Mouse (Mus musculus): Measurements from ENCODE around the gene Rhebl1. TPM values are rescaled to one million over a fixed set of nuclear protein-coding genes. Genes with fewer than 3 reads are reported as not detected.
A peak's percentile ranks its signal among the peaks of the same experiment; 100 is the strongest.

The Rhebl1 gene
- polyA plus RNA-seq, 1 experiment = 18.7 TPM

DNA sequence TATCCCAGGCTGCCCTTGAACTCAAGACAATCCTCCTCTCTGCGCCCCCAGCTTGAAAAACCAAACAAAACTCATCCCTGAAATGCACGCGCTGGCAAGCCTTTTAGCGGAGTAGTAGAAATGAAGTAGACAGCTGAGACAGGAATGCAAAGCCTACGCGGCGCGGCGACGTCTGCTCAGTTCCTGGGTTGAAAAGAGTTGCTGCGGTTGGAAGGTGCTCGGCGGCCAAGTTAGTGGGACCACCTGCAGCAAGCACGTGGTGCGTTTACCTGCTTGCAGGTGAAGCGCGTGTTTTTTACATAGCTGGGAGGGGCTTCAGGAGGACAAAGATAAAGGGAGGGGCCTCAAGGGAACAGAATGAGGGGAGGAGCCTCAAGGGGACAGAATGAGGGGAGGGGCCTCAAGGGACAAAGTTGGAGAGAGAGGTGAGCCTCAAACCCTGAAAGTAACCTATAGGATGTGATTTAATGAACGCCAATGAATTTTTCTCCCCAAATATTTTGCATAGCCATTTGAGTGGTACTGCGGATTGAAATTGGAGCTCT, 3.1 kb downstream of the Rhebl1 start:
- H3K27ac ChIP-seq (ENCODE audit: insufficient read depth, low read length) = no peak overlapping the region
- WGBS = 37% methylated on average over 19 of the region's 19 CpGs
- no peak for TF ChIP-seq CTCF (IDR thresholded peaks at IDR 0.05; ENCODE audit: borderline replicate concordance, insufficient read depth, low read depth, low read length)
- no peak for TF ChIP-seq POLR2A (IDR thresholded peaks at IDR 0.05; ENCODE audit: borderline replicate concordance, insufficient read depth, low read length)
- H3K4me3 ChIP-seq (replicated peaks; ENCODE audit: insufficient read depth, low read depth, low read length) = no peak overlapping the region
- H3K4me1 ChIP-seq (ENCODE audit: control insufficient read depth, insufficient read depth, low read length) = peaks cover 14% of the 10 kb centered on the region
- peaks cover 1% of the 10 kb centered on the region; the same call in 1 of the 2 replicates for H3K27me3 ChIP-seq (ENCODE audit: control insufficient read depth, insufficient read depth, low read length)
- no peak for DNase-seq

DNA sequence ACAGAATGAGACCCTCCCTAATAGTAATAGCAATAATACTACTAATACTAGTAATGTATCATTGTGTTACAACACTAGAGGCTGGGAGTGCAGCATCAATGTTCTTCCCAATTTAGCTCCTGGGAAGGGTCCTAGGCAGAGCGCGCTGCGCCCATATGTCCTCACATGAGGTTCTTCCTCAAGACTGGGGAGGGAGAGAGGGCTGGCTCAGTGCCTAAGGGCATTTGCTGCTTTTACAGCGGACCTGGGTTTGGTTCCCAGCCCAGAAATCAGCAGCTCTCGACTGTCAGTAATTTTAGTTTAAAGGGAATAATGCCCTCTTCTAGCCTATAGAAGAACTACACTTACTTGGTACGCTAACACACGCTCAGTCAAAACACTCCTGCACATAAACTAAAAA, 6.8 kb downstream of the Rhebl1 start:
- 52% methylated on average over 7 of the region's 7 CpGs for WGBS
- H3K4me3 ChIP-seq (replicated peaks; ENCODE audit: insufficient read depth, low read depth, low read length) = no peak overlapping the region
- TF ChIP-seq POLR2A (IDR thresholded peaks at IDR 0.05; ENCODE audit: borderline replicate concordance, insufficient read depth, low read length) (no peak), CTCF (IDR thresholded peaks at IDR 0.05; ENCODE audit: borderline replicate concordance, insufficient read depth, low read depth, low read length) (no peak)
- no peak overlapping the region for H3K27ac ChIP-seq (ENCODE audit: insufficient read depth, low read length)
- H3K27me3 ChIP-seq (ENCODE audit: control insufficient read depth, insufficient read depth, low read length) = no peaks in the 10 kb centered on the region
- H3K4me1 ChIP-seq (ENCODE audit: control insufficient read depth, insufficient read depth, low read length) = peaks cover 8% of the 10 kb centered on the region
- DNase-seq = peak in 1 of 2 experiments; percentile 39

DNA sequence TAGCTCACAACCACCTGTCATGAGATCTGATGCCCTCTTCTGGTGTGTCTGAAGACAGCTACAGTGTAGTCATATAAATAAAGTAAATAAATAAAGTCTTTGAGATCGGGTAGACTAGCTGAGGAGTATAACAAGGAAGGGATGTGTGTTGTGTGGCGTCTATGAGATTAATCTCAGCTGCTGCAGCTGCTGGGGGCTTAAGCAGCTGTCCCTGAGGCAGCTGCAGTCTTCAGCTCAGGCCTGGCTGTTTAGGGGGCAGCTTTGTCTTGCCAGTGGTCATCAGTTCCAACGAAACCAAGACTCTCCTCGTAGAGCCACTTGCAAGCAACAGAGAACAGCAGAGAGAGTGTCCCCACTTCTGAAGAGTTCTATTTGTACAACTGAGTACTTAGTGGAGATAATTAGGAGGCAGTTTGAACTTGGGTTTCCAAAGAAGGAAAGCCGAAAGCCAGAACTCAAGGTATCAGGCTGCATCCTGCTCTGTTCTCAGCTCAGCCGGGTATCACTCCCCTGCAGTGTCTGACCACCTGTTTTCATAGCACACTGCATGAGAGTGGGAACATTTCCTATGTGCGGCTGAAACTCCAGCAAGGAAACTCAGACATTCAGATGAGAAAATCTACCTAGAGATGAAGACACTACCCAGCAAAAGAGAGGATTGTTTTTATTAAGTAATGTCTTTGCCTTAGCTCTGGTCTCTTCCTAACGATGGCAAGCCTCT, 7.5 kb downstream of the Rhebl1 start:
- Histone ChIP-seq H3K4me3 (replicated peaks; ENCODE audit: insufficient read depth, low read depth, low read length) (no peak overlapping the region), H3K27me3 (ENCODE audit: control insufficient read depth, insufficient read depth, low read length) (no peaks in the 10 kb centered on the region), H3K4me1 (ENCODE audit: control insufficient read depth, insufficient read depth, low read length) (peaks cover 8% of the 10 kb centered on the region), H3K27ac (ENCODE audit: insufficient read depth, low read length) (no peak overlapping the region)
- WGBS = 49% methylated on average over 8 of the region's 8 CpGs
- DNase-seq = no peak
- TF ChIP-seq POLR2A (IDR thresholded peaks at IDR 0.05; ENCODE audit: borderline replicate concordance, insufficient read depth, low read length) (no peak), CTCF (IDR thresholded peaks at IDR 0.05; ENCODE audit: borderline replicate concordance, insufficient read depth, low read depth, low read length) (no peak)

DNA sequence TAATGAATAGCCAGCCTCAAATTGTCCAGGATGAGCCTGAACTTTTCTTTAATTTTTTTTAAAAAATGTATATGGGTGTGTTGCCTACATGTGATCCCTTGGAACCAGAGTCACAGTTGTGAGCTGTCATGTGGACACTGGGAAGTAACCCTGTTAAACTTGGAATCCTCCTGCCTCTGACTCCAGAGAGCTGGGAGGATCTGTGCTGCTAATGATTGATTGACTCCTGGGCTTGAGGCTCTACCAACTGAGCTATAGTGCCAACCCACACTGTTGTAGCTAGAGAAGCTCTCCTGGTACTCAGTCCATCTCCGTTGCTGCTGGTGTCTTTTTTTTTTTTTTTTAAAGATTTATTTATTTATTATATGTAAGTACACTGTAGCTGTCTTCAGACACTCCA, 10.2 kb downstream of the Rhebl1 start:
- no peak overlapping the region for H3K27ac ChIP-seq (ENCODE audit: insufficient read depth, low read length)
- 80% methylated on average over 1 of the region's 1 CpGs for WGBS
- H3K4me3 ChIP-seq (replicated peaks; ENCODE audit: insufficient read depth, low read depth, low read length) = no peak overlapping the region
- peaks cover 8% of the 10 kb centered on the region for H3K4me1 ChIP-seq (ENCODE audit: control insufficient read depth, insufficient read depth, low read length)
- H3K27me3 ChIP-seq (ENCODE audit: control insufficient read depth, insufficient read depth, low read length) = no peaks in the 10 kb centered on the region
- DNase-seq = no peak
- no peak for TF ChIP-seq CTCF (IDR thresholded peaks at IDR 0.05; ENCODE audit: borderline replicate concordance, insufficient read depth, low read depth, low read length)

DNA sequence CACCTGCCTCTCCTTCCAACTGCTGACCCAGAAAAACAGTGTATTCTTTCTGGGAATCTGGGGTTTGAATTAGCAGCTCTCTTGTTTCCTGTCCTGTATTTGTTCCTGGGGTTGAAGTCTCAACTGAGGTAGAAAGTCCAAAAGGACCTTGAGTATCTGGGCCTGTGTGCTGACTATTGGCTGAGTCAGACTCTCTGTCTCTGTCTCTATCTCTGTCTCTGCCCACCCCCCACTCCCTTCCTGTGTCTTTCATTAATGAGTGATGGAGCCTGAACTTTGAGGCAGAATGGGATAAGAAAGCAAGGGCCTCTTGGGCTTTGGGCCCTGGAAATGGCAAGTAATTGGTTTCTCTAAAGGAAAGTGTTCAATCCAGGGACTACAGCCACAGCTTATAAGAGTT, 10.7 kb downstream of the Rhebl1 start:
- H3K27me3 ChIP-seq (ENCODE audit: control insufficient read depth, insufficient read depth, low read length) = no peaks in the 10 kb centered on the region
- no peak for TF ChIP-seq CTCF (IDR thresholded peaks at IDR 0.05; ENCODE audit: borderline replicate concordance, insufficient read depth, low read depth, low read length)
- TF ChIP-seq POLR2A (IDR thresholded peaks at IDR 0.05; ENCODE audit: borderline replicate concordance, insufficient read depth, low read length) = no peak
- no peak overlapping the region for H3K4me3 ChIP-seq (replicated peaks; ENCODE audit: insufficient read depth, low read depth, low read length)
- no peak overlapping the region for H3K27ac ChIP-seq (ENCODE audit: insufficient read depth, low read length)
- H3K4me1 ChIP-seq (ENCODE audit: control insufficient read depth, insufficient read depth, low read length) = peaks cover 8% of the 10 kb centered on the region
- DNase-seq = no peak

DNA sequence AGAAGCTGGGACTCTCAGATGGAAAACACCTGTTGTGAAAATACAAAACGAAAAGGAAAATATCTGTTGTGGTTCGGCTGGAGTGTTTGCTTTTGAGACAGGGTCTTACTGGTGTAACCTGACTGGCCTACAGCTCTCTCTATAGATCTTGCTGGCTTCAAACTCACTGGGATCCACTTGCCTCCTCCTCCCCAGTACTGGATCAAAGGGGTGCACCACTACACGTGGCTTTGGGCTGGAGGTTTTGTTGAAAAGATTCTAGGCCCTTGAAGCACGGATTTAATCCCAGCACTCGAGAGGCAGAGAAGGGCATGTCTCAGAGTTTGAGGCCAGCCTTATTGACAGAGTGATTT, 12.7 kb downstream of the Rhebl1 start:
- no peaks in the 10 kb centered on the region for H3K27me3 ChIP-seq (ENCODE audit: control insufficient read depth, insufficient read depth, low read length)
- TF ChIP-seq POLR2A (IDR thresholded peaks at IDR 0.05; ENCODE audit: borderline replicate concordance, insufficient read depth, low read length) (no peak), CTCF (IDR thresholded peaks at IDR 0.05; ENCODE audit: borderline replicate concordance, insufficient read depth, low read depth, low read length) (no peak)
- peak overlapping the region; percentile 23 for H3K4me3 ChIP-seq (replicated peaks; ENCODE audit: insufficient read depth, low read depth, low read length)
- 0 out of 2 replicates have a peak overlapping the region, but pooled peaks have one; percentile 10 for H3K27ac ChIP-seq (ENCODE audit: insufficient read depth, low read length)
- DNase-seq = no peak
- WGBS = 15% methylated on average over 5 of the region's 5 CpGs
- no peaks in the 10 kb centered on the region for H3K4me1 ChIP-seq (ENCODE audit: control insufficient read depth, insufficient read depth, low read length)

DNA sequence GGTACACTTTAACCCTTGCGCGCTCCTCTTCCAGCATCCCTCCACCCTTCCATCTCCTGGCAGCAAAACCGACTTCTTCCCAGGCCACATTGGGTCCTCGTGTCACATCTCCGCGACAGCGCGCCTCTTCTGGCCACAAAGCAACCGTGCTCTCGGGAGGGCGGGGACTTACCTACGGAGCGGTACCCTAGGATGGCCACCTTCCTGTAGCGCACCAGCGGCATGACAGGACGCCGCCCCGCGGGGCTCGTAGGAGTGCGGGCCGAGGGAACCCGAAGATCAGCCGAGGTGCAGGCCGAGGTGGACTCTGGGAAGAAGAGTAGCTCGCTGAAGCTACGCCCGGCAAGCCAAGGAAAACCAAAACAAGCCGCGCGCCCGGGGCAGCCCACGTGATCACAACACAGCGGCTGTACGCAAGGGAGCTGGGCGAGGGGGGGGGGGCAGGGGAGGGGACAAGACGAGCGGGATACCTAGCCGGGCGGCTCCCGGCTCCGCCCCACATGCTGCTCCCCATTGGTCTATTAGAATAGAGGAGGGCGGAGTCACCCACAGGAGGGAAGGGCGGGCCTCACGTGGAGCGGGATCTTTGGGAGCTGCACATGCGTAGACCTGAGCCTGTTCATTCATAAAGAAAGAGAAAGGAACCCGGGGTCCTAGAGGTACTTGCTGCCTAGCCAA, 13.2 kb downstream of the Rhebl1 start:
- peak overlapping the region; percentile 53 for H3K27ac ChIP-seq (ENCODE audit: insufficient read depth, low read length)
- H3K27me3 ChIP-seq (ENCODE audit: control insufficient read depth, insufficient read depth, low read length) = no peaks in the 10 kb centered on the region
- under 1% methylated on average over 47 of the region's 48 CpGs for WGBS

DNA sequence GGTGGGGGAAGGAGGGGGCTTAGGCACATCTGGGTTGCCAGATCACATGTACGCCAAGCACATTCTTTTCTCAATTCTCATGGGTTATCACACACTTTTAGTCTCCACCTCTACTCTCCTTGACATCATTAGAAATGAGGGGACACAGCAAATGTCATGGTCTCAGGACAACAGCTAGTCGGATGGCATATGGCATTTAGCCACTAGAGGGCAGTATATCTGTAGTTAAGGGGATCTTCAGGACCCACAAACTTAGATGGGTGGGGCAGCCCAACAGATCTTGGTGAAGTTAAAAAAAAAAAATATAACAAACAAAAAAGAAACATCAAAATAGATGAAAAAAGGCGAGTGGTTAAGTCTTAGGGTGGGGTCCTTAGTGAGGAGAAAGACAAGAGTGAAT, 17.0 kb downstream of the Rhebl1 start:
- DNase-seq = peak; percentile 58 to 73
- WGBS = 11% methylated on average over 3 of the region's 3 CpGs

More for the DNA sequence above, 13.2 kb downstream of the Rhebl1 start:
- Histone ChIP-seq H3K4me3 (replicated peaks; ENCODE audit: insufficient read depth, low read depth, low read length) (peak overlapping the region; percentile 72), H3K4me1 (ENCODE audit: control insufficient read depth, insufficient read depth, low read length) (no peaks in the 10 kb centered on the region)
- peak; percentile 8; the same call in 1 of the 2 replicates for TF ChIP-seq CTCF (IDR thresholded peaks at IDR 0.05; ENCODE audit: borderline replicate concordance, insufficient read depth, low read depth, low read length)
- TF ChIP-seq POLR2A (IDR thresholded peaks at IDR 0.05; ENCODE audit: borderline replicate concordance, insufficient read depth, low read length) = peak; percentile 24; the same call in 1 of the 2 replicates
- peak; percentile 94 to 96 for DNase-seq

More for the DNA sequence above, 17.0 kb downstream of the Rhebl1 start:
- no peaks in the 10 kb centered on the region for H3K4me1 ChIP-seq (ENCODE audit: control insufficient read depth, insufficient read depth, low read length)
- no peak overlapping the region for H3K4me3 ChIP-seq (replicated peaks; ENCODE audit: insufficient read depth, low read depth, low read length)
- no peak overlapping the region for H3K27ac ChIP-seq (ENCODE audit: insufficient read depth, low read length)
- TF ChIP-seq POLR2A (IDR thresholded peaks at IDR 0.05; ENCODE audit: borderline replicate concordance, insufficient read depth, low read length) (no peak), CTCF (IDR thresholded peaks at IDR 0.05; ENCODE audit: borderline replicate concordance, insufficient read depth, low read depth, low read length) (peak; percentile 65; the same call in 1 of the 2 replicates)
- no peaks in the 10 kb centered on the region for H3K27me3 ChIP-seq (ENCODE audit: control insufficient read depth, insufficient read depth, low read length)

All from cerebellum, adult 2 months (tissue).